Mouse (Mus musculus) mesoderm, embryonic 11.5 days (tissue): ENCODE data around the gene Olfr1499.
"Not testable (repeated sequence)": the region's sequence is repeated elsewhere in the genome, so short reads cannot be mapped to it uniquely, and the experiment has no call there.

Experiments used
- DNase-seq: peaks from one replicate; pipeline ENCODE4 v3.0.0-alpha.2; 2012; ENCODE audit warnings: low read depth, low spot score

Olfr1499 gene

DNA sequence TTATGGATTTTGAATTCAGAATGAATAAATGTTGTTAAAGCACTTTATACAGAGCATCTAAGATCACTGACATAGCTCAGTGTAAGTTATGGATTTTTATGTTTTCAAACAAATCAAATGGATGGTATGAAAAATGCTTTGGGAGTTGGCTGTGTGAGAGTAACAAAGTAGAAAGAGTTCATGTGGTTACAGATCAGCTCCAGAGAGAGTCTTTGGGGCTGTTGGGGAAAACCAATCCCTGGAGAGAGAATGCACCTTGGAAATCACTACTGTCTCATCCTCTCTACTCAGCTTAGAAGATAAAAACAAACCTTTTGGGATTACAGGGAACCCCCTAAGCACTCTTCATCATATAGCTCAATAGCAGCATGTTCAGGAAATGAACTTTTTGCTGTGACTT is at the start of gene Olfr1499:
TSS of gene Olfr1499 (minus strand) at position 101 of the 400 bp plus-strand sequence.
- DNase-seq, result no peak

DNA sequence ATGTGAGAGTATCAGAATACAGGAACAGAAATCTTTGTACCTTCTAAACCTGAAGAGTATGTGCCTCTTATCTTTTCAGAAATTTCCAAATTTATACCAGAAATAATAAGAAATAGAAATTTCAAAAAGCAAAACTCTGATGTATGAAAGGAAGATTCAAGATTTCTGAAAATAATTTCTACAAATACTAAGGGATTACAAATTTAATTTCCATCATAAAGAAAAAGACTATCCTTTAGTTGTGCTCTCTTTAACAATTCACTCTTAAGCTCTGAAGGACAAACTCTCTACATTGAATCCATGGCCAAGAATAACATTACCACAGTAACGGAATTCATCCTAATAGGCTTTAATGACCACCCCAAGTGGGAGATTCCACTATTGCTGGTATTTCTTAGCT is 42.2 kb upstream of the Olfr1499 start, which contains the start of gene Olfr1502:
TSS of gene Olfr1502 (plus strand) at position 301 of the 400 bp plus-strand sequence.
- DNase-seq, result no peak

DNA sequence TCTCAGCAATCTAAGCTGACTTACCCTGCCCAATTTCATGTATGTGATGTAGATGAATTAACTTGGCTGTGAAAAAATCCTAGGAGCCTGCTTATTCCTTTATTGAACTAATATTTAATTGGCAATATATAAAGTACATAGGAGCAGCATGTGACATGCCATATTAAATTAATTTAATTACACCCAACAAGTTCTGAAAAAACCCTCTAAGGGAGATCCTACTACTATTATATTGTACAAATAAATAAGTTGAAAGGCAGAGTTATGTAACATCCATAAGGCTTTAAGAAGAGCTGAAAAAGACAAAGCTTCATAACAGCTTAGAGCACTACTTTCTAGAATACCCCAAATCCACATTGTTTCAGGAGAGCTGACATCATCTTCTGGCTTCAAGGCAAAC is 31.3 kb upstream of the Olfr1499 start, which contains the start of gene Olfr1501:
TSS of gene Olfr1501 (minus strand) at position 101 of the 400 bp plus-strand sequence.
- DNase-seq, result not testable (repeated sequence)

GRCm38 (mm10) chr19:13830388-13830787 is 11.1 kb upstream of the Olfr1499 start, which contains the start of gene Olfr1500:
Gene Olfr1500 (minus strand): TSS chr19:13830488.
- no peak for DNase-seq

DNA sequence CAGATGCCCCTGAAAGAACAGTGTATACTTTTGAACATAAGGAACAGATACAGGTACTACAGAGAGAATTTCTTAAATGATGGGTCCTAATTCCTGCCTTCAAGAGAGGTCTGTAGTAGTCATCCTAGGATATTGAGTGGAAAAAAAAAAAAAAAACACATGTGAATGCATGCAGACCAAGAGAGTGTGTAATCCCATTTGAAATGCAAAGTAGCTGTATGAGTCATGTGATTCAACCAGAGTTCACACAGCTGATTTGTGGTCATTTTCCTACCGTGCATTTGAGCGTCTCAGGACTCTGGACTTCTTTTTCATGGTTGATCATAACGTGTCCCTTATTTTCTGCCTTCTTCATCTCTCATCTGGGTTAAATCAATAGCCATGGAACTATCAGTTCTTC is 9.2 kb upstream of the Olfr1499 start:
- no peak for DNase-seq

GRCm38 (mm10) chr19:13820847-13821246 is 1.6 kb upstream of the Olfr1499 start:
- no peak for DNase-seq

GRCm38 (mm10) chr19:13818827-13819226 is 420 bp downstream of the Olfr1499 start:
- DNase-seq, result peak; percentile 26

DNA sequence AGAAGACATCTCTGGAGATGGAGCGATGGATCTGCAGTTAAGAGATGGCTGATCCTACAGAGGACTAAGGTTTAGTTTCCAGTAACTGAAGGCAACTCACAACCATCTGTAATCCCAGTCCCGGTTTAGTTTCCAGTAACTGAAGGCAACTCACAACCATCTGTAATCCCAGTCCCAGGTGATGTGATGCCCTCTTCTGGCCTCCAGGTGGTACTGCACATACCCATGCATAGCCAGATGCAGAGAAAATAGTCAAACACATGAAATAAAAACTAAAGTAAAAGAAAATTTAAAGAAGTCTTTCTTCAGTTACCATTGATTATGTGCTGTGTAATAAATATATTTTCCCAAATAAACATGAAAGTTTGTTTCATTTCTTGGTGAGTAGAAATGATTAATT is 6.4 kb downstream of the Olfr1499 start:
- DNase-seq, result no peak

DNA sequence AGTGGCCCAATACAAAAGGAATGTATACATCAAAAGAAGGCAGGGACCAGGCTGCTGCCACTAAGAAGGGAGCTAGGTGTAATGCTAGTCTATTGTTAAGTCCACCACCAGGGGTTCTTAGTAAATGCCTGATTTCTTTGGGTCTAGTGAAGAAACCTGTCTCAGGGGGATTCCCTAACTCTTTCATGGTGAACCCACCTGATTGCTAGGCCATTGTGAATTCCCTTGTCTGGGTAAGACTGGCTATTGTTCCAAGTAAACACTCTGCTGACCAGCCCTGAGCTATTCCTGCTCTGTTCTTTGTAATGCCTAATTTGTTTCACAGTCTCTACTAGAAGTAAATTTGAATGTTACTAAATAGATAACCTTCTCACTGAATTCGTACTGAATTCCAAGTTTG is 13.8 kb downstream of the Olfr1499 start:
- DNase-seq, result not testable (repeated sequence)

- no peak for DNase-seq
Observed at GRCm38 (mm10) chr19:13798102-13798501, 21.1 kb downstream of the Olfr1499 start, which contains the start of gene Olfr1497. Gene Olfr1497 (minus strand): TSS chr19:13798202.

DNA sequence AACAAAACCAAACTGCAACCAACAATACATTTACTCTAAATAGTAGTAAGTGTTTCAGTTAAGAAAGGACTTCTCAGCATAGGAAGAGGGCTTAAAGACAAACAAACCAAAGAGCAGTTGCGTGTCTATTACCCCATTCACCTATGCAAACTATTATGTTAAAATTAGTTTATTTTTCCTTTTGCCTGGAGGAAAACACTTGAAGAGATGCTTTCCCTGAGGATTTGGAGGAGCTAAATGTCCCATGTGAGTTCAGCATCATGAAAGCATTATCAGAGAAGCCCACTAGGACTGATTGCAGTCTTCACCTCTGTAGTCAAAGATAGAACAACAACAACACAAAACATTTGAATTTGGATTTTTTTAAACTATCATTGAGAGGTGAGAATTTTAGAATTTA is 41.7 kb downstream of the Olfr1499 start, which contains the start of gene Olfr1496:
TSS of gene Olfr1496 (plus strand) at position 301 of the 400 bp plus-strand sequence.
- DNase-seq, result no peak

- no peak for DNase-seq
Observed at GRCm38 (mm10) chr19:13768565-13769276, 50.5 kb downstream of the Olfr1499 start.

GRCm38 (mm10) chr19:13764306-13764705 is 54.9 kb downstream of the Olfr1499 start, which contains the start of gene Olfr1495:
Gene Olfr1495 (plus strand): TSS chr19:13764606.
- no peak for DNase-seq
